ENCODE assay signal across 9 mouse cellular contexts in the genomic region with DNA sequence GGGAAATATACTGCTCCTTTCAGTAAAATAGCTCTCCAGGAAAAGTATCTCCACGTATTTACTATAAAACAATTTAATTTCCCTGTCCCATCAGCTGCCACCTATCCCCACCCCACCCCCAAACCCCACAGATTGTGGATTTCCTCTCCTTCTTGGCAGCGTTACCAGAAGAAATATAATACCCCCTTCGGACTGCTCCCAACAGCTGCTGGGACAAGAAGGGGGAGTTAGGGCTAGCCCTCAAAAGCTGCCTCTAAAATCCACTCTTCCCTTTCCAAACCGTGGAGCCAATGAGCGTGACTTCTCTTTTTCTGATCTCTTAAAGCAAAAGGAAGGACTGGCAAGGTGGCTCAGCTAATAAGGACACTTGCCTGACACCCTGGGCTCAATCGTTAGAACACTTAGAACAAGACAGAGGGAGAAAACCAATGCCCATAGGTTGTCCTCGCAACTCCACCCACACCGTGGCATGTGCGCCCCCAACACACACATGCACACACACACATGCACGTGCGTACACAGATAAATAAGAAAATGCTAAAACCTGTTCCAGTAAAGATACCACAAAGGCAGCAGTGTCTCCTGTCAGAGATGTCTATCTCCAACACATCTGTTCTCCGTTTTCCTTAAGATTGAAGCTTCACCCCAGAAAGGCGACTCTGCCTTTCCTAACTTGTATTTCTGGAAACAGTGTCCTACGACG. TPM values are rescaled to one million over a fixed set of nuclear protein-coding genes. Genes with fewer than 3 reads are reported as not detected.
A peak's percentile ranks its signal among the peaks of the same experiment; 100 is the strongest.
DNase-seq lines count a peak whose midpoint lies in the region; ATAC-seq lines count a peak whose summit lies in the region.
"Had no signal": no experiment of that assay in that cellular context is flagged by ENCODE, and none has a peak within 500 bp of the region (broad histone marks: within the 10 kb centered on the region; RNA-seq: fewer than 3 reads in every experiment).

No protein-coding gene starts in this region.

- no peak overlapping the region for H3K9ac ChIP-seq in kidney, embryonic 14.5 days (ENCODE audit: low read depth, low read length)
- H3K9ac ChIP-seq in embryonic facial prominence, embryonic 13.5 days = no peak overlapping the region
- no peak overlapping the region for H3K9ac ChIP-seq in limb, embryonic 11.5 days (ENCODE audit: low read length)
- H3K9ac ChIP-seq in stomach, embryonic 15.5 days = no peak overlapping the region
- H3K9ac ChIP-seq in neural tube, embryonic 15.5 days (replicated peaks) = no peak overlapping the region

- ATAC-seq in kidney, embryonic 14.5 days (ENCODE audit: low FRiP score, low TSS enrichment) = peak; percentile 24; the same call in 1 of the 2 replicates
- ATAC-seq in embryonic facial prominence, embryonic 13.5 days (ENCODE audit: insufficient number of reproducible peaks, insufficient read depth, low FRiP score, low TSS enrichment, low read depth) = no peak
- no peak for ATAC-seq in limb, embryonic 11.5 days (ENCODE audit: insufficient number of reproducible peaks, low FRiP score, low TSS enrichment, low read depth)
- ATAC-seq in stomach, embryonic 15.5 days (ENCODE audit: insufficient read depth, low FRiP score, low read depth) = peak; percentile 32; the same call in 1 of the 2 replicates
- no peak for ATAC-seq in neural tube, embryonic 15.5 days (ENCODE audit: low FRiP score)
- ATAC-seq: Patski had no signal

- WGBS in kidney, embryonic 14.5 days = 39% methylated on average over 15 of the region's 15 CpGs
- WGBS in embryonic facial prominence, embryonic 13.5 days = 23% methylated on average over 15 of the region's 15 CpGs
- 53% methylated on average over 15 of the region's 15 CpGs for WGBS in limb, embryonic 11.5 days
- WGBS in stomach, embryonic 15.5 days = 47% methylated on average over 15 of the region's 15 CpGs
- 62% methylated on average over 15 of the region's 15 CpGs for whole genome bisulfite sequencing in neural tube, embryonic 15.5 days

- H3K36me3 ChIP-seq in kidney, embryonic 14.5 days (ENCODE audit: control insufficient read depth, insufficient read depth, low read length) = no peaks in the 10 kb centered on the region
- no peaks in the 10 kb centered on the region for H3K36me3 ChIP-seq in embryonic facial prominence, embryonic 13.5 days
- no peaks in the 10 kb centered on the region for H3K36me3 ChIP-seq in limb, embryonic 11.5 days (ENCODE audit: control insufficient read depth, insufficient read depth, low read length)
- H3K36me3 ChIP-seq in stomach, embryonic 15.5 days = no peaks in the 10 kb centered on the region
- no peaks in the 10 kb centered on the region for H3K36me3 ChIP-seq in neural tube, embryonic 15.5 days

- H3K4me3 ChIP-seq in kidney, embryonic 14.5 days (ENCODE audit: low read length) = no peak overlapping the region
- H3K4me3 ChIP-seq in embryonic facial prominence, embryonic 13.5 days = 0 out of 2 replicates have a peak overlapping the region, but pooled peaks have one; percentile 5
- H3K4me3 ChIP-seq in limb, embryonic 11.5 days (ENCODE audit: low read depth, low read length) = no peak overlapping the region
- H3K4me3 ChIP-seq in stomach, embryonic 15.5 days (replicated peaks) = no peak overlapping the region
- H3K4me3 ChIP-seq in neural tube, embryonic 15.5 days (replicated peaks) = no peak overlapping the region

- peaks cover 34% of the 10 kb centered on the region for H3K4me1 ChIP-seq in kidney, embryonic 14.5 days (ENCODE audit: control insufficient read depth, insufficient read depth, low read length)
- peaks cover 38% of the 10 kb centered on the region for H3K4me1 ChIP-seq in embryonic facial prominence, embryonic 13.5 days
- H3K4me1 ChIP-seq in limb, embryonic 11.5 days (ENCODE audit: control insufficient read depth, insufficient read depth, low read length) = peaks cover 21% of the 10 kb centered on the region
- H3K4me1 ChIP-seq in stomach, embryonic 15.5 days = peaks cover 30% of the 10 kb centered on the region
- H3K4me1 ChIP-seq in neural tube, embryonic 15.5 days = peaks cover 37% of the 10 kb centered on the region

- peak overlapping the region; percentile 60; the same call in 1 of the 2 replicates for H3K27ac ChIP-seq in kidney, embryonic 14.5 days (ENCODE audit: low read depth, low read length)
- peak overlapping the region; percentile 71 for H3K27ac ChIP-seq in embryonic facial prominence, embryonic 13.5 days
- no peak overlapping the region; the same call in 1 of the 2 replicates for H3K27ac ChIP-seq in limb, embryonic 11.5 days (replicated peaks; ENCODE audit: low read depth, low read length)
- H3K27ac ChIP-seq in stomach, embryonic 15.5 days = no peak overlapping the region
- no peak overlapping the region for H3K27ac ChIP-seq in neural tube, embryonic 15.5 days (replicated peaks)

- H3K27me3 ChIP-seq in kidney, embryonic 14.5 days (ENCODE audit: control insufficient read depth, insufficient read depth, low read length) = no peaks in the 10 kb centered on the region
- H3K27me3 ChIP-seq in embryonic facial prominence, embryonic 13.5 days = no peaks in the 10 kb centered on the region
- H3K27me3 ChIP-seq in limb, embryonic 11.5 days (ENCODE audit: control insufficient read depth, insufficient read depth, low read length) = no peaks in the 10 kb centered on the region
- H3K27me3 ChIP-seq in stomach, embryonic 15.5 days (replicated peaks) = no peaks in the 10 kb centered on the region
- H3K27me3 ChIP-seq in neural tube, embryonic 15.5 days (replicated peaks) = no peaks in the 10 kb centered on the region
- H3K27me3 ChIP-seq: Patski had no signal

- peak overlapping the region; percentile 9; the same call in 1 of the 2 replicates for H3K4me2 ChIP-seq in kidney, embryonic 14.5 days (replicated peaks; ENCODE audit: low read depth, low read length)
- peak overlapping the region; percentile 43 for H3K4me2 ChIP-seq in embryonic facial prominence, embryonic 13.5 days
- no peak overlapping the region for H3K4me2 ChIP-seq in limb, embryonic 11.5 days (ENCODE audit: low read depth, severe bottlenecking)
- H3K4me2 ChIP-seq in stomach, embryonic 15.5 days = no peak overlapping the region
- no peak overlapping the region for H3K4me2 ChIP-seq in neural tube, embryonic 15.5 days

- no peaks in the 10 kb centered on the region for H3K9me3 ChIP-seq in kidney, embryonic 14.5 days (ENCODE audit: control insufficient read depth, low read length)
- H3K9me3 ChIP-seq in embryonic facial prominence, embryonic 13.5 days = no peaks in the 10 kb centered on the region
- H3K9me3 ChIP-seq in limb, embryonic 11.5 days (ENCODE audit: control insufficient read depth, low read length) = no peaks in the 10 kb centered on the region
- no peaks in the 10 kb centered on the region for H3K9me3 ChIP-seq in stomach, embryonic 15.5 days
- no peaks in the 10 kb centered on the region for H3K9me3 ChIP-seq in neural tube, embryonic 15.5 days (replicated peaks)

- no peak for DNase-seq in kidney, postnatal 36 days
- DNase-seq in limb, embryonic 11.5 days (ENCODE audit: low spot score) = peak; percentile 49
- DNase-seq in right cerebral cortex, postnatal 14 days = no peak
- DNase-seq in ovary, postnatal 10 days (ENCODE audit: low spot score) = no peak

RNA-seq across cellular contexts. Expression of gene Fbxw4, which starts 7.7 kb away (rescaled TPM):
- 7.2 and 8.3 TPM in 2 replicates for polyA plus RNA-seq in kidney, embryonic 14.5 days (2014; fragmentation: Nextera tagmentation; extraction: Ambion mirVana)
- polyA plus RNA-seq in embryonic facial prominence, embryonic 13.5 days (2015; fragmentation: Nextera tagmentation; extraction: Ambion mirVana) = 6.2 and 6.9 TPM in 2 replicates
- 3.3 and 4.4 TPM in 2 replicates for polyA plus RNA-seq in limb, embryonic 11.5 days (2014; fragmentation: Nextera tagmentation; extraction: Ambion mirVana)
- 3.7 and 4.4 TPM in 2 replicates for polyA plus RNA-seq in stomach, embryonic 15.5 days (2015; fragmentation: Nextera tagmentation; extraction: Ambion mirVana)
- 8.2 and 8.4 TPM in 2 replicates for polyA plus RNA-seq in neural tube, embryonic 15.5 days (2015; fragmentation: Nextera tagmentation; extraction: Ambion mirVana)

Comparison
In these comparisons a context has a peak if more than half of its experiments do, and no peak if none do; other contexts are left out.
1. ATAC-seq: peak in kidney, embryonic 14.5 days (single experiment) and stomach, embryonic 15.5 days (single experiment); none in embryonic facial prominence, embryonic 13.5 days (single experiment), limb, embryonic 11.5 days (single experiment) and neural tube, embryonic 15.5 days (single experiment).
2. H3K27ac ChIP-seq: peak in kidney, embryonic 14.5 days (single experiment) and embryonic facial prominence, embryonic 13.5 days (single experiment); none in limb, embryonic 11.5 days (single experiment), stomach, embryonic 15.5 days (single experiment) and neural tube, embryonic 15.5 days (single experiment).
3. H3K4me2 ChIP-seq: peak in kidney, embryonic 14.5 days (single experiment) and embryonic facial prominence, embryonic 13.5 days (single experiment); none in limb, embryonic 11.5 days (single experiment), stomach, embryonic 15.5 days (single experiment) and neural tube, embryonic 15.5 days (single experiment).